Mouse (Mus musculus): ENCODE data around the gene Ccer2. TPM values are rescaled to one million over a fixed set of nuclear protein-coding genes. Genes with fewer than 3 reads are reported as not detected.
A peak's percentile ranks its signal among the peaks of the same experiment; 100 is the strongest.

Gene Ccer2
- polyA plus RNA-seq, 1 experiment from 2014 or later = 0.27 TPM

DNA sequence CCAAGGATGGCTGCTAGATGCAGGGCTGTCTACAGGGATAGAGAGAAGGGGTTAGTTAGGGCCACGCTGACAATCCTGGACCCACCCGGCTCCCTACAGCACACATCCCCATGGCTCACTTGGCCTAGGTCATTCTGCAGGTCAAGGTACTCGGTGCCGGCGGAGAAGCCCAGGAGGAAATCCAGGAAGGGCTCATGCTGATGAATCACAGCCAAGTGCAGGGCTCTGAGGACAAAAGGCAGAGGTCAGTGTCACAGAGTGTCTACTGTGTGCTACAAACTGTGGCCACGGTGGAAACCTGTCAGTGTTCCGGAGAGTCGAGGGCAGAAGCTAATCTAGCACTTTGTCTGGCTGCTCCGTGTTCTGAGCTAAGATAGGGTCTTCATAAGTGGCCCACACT, 5.9 kb downstream of the Ccer2 start:
- Histone ChIP-seq H3K9ac (replicated peaks) (no peak overlapping the region), H3K4me1 (peaks cover 15% of the 10 kb centered on the region), H3K4me2 (replicated peaks) (no peak overlapping the region), H3K27ac (replicated peaks) (no peak overlapping the region), H3K4me3 (no peak overlapping the region), H3K9me3 (no peaks in the 10 kb centered on the region), H3K27me3 (no peaks in the 10 kb centered on the region), H3K36me3 (peaks cover 38% of the 10 kb centered on the region)
- 96% methylated on average over 9 of the region's 9 CpGs for WGBS
- ATAC-seq (replicated peaks) = no peak

DNA sequence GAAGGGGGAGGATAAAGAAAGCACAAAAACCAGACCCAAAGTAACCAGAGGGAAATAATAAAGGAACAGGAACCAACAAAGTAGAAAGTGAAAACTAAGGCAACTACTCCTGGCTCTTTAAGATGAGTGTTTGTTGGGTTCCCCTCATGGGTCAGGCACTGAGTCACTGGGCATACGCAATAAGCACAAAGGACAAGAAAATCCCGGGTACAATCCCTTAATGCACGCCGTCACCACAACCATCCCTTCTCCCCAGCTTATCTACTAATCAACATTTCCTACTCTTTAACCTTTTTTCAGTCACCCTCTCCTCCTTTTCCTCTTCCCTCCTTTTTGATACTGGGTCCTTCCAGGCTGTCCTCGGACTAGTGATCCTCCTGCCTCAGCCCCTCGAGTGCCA, 9.2 kb downstream of the Ccer2 start:
- WGBS = 89% methylated on average over 6 of the region's 6 CpGs
- Histone ChIP-seq H3K4me3 (peak overlapping the region; percentile 61), H3K4me1 (peaks cover 30% of the 10 kb centered on the region), H3K4me2 (replicated peaks) (peak overlapping the region; percentile 57), H3K36me3 (peaks cover 20% of the 10 kb centered on the region), H3K27me3 (no peaks in the 10 kb centered on the region), H3K9me3 (no peaks in the 10 kb centered on the region), H3K27ac (replicated peaks) (no peak overlapping the region), H3K9ac (replicated peaks) (0 out of 2 replicates have a peak overlapping the region, but pooled peaks have one; percentile 3)
- ATAC-seq (replicated peaks) = no peak

DNA sequence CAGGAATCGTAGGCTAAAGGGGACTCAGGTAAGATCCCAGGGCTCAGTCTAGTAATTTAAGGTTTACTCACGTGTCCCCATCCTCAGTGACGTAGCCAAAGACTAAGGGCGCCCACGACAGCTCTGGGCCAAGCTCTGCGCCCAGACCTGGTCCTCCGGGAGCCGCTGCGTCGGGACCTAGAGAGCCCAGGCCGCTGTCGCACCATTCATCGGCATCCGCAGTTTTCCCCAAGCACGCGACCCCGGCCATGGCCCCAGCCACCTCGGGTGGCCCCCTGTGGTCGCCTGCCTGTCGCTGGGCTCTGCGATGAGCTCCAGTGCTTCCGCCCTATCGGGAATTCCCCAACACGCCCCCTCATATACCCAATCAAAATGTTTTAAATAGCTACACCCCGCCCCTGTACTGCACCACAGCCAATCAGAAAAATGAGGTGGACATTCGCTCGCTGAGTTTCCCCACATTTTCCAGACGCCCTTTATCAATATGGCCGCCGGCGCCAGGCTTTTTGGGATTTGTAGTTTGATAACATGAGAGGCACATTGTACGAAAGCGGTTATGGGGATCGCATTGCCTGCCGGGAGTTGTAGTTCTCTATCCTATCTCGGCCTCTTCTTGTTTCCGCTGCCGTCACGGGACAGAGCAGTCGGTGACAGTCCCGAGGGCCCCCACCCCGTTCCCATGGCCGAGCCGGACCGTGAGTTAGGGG, 10.4 kb downstream of the Ccer2 start, which contains the start of gene Sirt2:
Gene Sirt2, plus strand, starts transcription at position 563 of the 707 bp plus-strand sequence.
- Histone ChIP-seq H3K9me3 (no peaks in the 10 kb centered on the region), H3K4me1 (peaks cover 30% of the 10 kb centered on the region), H3K27me3 (no peaks in the 10 kb centered on the region), H3K9ac (replicated peaks) (peak within 1 kb of the TSS; percentile 60), H3K27ac (replicated peaks) (no peak within 1 kb of the TSS), H3K4me2 (replicated peaks) (peak within 1 kb of the TSS; percentile 61), H3K36me3 (peaks cover 10% of the 10 kb centered on the region), H3K4me3 (peak within 1 kb of the TSS; percentile 61)
- ATAC-seq (replicated peaks) = peak; percentile 98
- WGBS = under 1% methylated on average over 45 of the region's 45 CpGs

DNA sequence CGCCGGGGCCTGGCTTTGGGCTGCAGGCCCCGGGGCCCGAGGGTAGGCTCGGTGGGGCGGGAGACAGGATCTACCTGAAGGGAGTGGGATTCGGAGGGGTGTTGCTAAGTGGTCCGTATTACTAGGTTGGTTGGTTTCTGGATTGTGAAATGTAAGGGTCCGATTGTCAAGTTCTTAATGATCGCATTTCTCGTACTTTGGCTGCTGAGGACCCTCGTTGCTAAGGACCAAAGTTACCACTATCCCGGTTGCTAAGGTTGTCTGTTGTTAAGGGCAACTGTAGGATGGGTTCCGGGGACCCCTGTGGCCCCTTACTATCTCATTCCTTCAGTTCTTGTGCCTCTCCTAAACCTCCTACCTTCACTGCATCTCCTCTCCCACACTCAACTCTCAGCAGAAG, 10.9 kb downstream of the Ccer2 start:
- Histone ChIP-seq H3K4me3 (peak overlapping the region; percentile 61), H3K27ac (replicated peaks) (no peak overlapping the region), H3K9ac (replicated peaks) (peak overlapping the region; percentile 57), H3K27me3 (no peaks in the 10 kb centered on the region), H3K4me1 (peaks cover 30% of the 10 kb centered on the region), H3K9me3 (no peaks in the 10 kb centered on the region), H3K36me3 (peaks cover 4% of the 10 kb centered on the region; the same call in 1 of the 2 replicates), H3K4me2 (replicated peaks) (peak overlapping the region; percentile 61)
- 2% methylated on average over 14 of the region's 14 CpGs for WGBS
- ATAC-seq (replicated peaks) = peak; percentile 21

DNA sequence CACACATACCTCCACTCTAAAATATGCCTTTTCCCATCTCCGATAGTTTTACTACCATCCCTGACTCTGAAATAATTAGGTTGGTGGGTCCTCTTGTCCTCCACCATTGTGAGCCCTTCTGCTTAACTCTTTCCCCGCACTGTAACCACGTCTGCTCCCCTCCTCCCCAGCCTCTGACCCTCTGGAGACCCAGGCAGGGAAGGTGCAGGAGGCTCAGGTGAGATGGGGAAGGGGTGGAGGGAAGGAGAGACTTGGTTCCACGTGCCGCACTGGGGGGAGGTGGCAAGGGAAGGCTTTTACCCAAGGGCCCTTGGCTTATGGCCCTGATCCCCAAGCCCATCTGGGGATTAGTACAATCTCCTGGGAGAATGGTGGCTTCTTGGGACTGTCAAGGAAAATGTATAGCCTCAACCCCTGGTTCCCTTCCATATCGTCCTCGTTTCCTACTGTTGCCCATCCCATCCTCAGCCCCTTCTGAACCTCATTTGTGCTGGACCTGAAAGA, 11.5 kb downstream of the Ccer2 start, which contains the start of gene Nfkbib:
Gene Nfkbib, minus strand, starts transcription at position 51 of the 504 bp plus-strand sequence.
- 57% methylated on average over 7 of the region's 7 CpGs for WGBS
- Histone ChIP-seq H3K9me3 (no peaks in the 10 kb centered on the region), H3K9ac (replicated peaks) (peak within 1 kb of the TSS; percentile 60), H3K27me3 (no peaks in the 10 kb centered on the region), H3K36me3 (peaks cover 3% of the 10 kb centered on the region; the same call in 1 of the 2 replicates), H3K4me1 (peaks cover 30% of the 10 kb centered on the region), H3K27ac (replicated peaks) (no peak within 1 kb of the TSS), H3K4me2 (replicated peaks) (peak within 1 kb of the TSS; percentile 61), H3K4me3 (peak within 1 kb of the TSS; percentile 61)
- no peak for ATAC-seq (replicated peaks)

DNA sequence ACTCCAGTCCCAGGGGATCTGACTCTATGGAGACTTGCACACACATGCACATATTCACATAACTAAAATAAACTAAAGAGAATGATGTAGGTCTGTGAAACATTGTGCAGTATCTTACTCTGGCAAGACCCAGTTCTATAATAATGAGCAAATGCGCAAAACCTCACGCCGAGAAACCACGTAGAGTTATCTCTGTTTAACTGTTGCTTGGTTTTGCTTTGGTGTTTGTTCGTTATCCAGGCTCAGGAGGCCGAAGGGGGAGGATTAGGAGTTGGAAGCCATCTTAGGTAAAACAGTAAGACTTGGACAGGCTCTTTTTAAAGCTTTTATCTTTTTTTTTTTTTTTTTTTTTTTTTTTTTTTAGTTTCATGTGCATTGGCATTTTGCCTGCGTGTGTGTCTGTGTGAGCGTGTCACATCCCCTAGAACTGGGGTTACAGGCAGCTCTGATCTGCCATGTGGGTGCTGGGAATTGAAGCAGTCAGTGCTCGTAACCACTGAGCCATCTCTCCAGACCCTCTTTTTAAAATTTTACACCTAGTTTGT, 13.5 kb downstream of the Ccer2 start:
- H3K4me3 ChIP-seq = no peak overlapping the region
- peaks cover 30% of the 10 kb centered on the region for H3K4me1 ChIP-seq
- H3K9ac ChIP-seq (replicated peaks) = no peak overlapping the region
- H3K27ac ChIP-seq (replicated peaks) = no peak overlapping the region
- H3K36me3 ChIP-seq = no peaks in the 10 kb centered on the region
- WGBS = 87% methylated on average over 9 of the region's 9 CpGs
- H3K9me3 ChIP-seq = no peaks in the 10 kb centered on the region
- no peak overlapping the region for H3K4me2 ChIP-seq (replicated peaks)
- H3K27me3 ChIP-seq = no peaks in the 10 kb centered on the region
- no peak for ATAC-seq (replicated peaks)

DNA sequence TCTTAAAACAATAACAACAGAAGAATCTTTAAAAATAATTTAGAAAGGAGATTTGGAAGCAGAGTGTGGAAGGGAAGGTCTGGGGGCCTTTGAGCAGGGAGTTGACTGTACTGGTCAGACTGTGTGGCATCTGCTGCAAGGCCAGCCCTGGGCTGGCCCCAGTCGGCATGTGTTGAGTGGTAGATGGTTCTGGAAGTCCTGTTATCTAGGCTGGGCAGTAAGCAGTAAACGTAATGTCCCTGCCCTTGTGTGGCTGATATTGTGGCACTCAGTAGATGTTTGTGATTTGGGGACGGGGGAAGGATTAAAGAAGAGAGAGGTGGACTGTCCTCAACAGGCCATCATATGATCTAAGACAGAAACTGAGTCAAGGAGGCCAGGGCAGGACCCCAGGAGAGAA, 14.3 kb downstream of the Ccer2 start:
- no peak for ATAC-seq (replicated peaks)
- no peaks in the 10 kb centered on the region for H3K9me3 ChIP-seq
- H3K9ac ChIP-seq (replicated peaks) = no peak overlapping the region
- H3K4me2 ChIP-seq (replicated peaks) = no peak overlapping the region
- H3K4me3 ChIP-seq = no peak overlapping the region
- peaks cover 23% of the 10 kb centered on the region for H3K4me1 ChIP-seq
- no peak overlapping the region for H3K27ac ChIP-seq (replicated peaks)
- no peaks in the 10 kb centered on the region for H3K27me3 ChIP-seq
- 91% methylated on average over 3 of the region's 3 CpGs for WGBS
- H3K36me3 ChIP-seq = no peaks in the 10 kb centered on the region

DNA sequence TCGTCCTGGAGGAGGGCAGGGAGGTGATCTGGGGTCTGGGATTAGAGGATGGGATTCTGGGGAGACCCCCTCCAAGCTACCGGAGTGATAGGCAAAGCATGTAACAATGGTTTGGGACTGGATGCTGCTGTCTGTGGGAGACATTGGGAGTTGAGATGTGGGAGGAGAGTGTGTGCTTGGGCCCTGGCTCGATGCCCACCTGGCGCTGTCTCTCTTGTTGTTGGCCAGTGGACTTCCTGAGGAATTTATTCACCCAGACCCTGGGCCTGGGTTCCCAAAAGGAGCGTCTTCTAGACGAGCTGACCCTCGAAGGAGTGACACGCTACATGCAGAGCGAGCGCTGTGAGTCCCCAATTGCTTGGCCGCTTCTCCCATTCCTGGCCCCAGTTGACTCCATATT, 15.9 kb downstream of the Ccer2 start:
- H3K9me3 ChIP-seq = no peaks in the 10 kb centered on the region
- 90% methylated on average over 11 of the region's 11 CpGs for WGBS
- H3K27me3 ChIP-seq = no peaks in the 10 kb centered on the region
- H3K9ac ChIP-seq (replicated peaks) = no peak overlapping the region
- H3K4me3 ChIP-seq = no peak overlapping the region
- no peak overlapping the region for H3K4me2 ChIP-seq (replicated peaks)
- peaks cover 15% of the 10 kb centered on the region for H3K4me1 ChIP-seq
- no peak for ATAC-seq (replicated peaks)
- H3K36me3 ChIP-seq = 0 out of 2 replicates have a peak, but pooled peaks cover 5% of the 10 kb centered on the region
- H3K27ac ChIP-seq (replicated peaks) = no peak overlapping the region

DNA sequence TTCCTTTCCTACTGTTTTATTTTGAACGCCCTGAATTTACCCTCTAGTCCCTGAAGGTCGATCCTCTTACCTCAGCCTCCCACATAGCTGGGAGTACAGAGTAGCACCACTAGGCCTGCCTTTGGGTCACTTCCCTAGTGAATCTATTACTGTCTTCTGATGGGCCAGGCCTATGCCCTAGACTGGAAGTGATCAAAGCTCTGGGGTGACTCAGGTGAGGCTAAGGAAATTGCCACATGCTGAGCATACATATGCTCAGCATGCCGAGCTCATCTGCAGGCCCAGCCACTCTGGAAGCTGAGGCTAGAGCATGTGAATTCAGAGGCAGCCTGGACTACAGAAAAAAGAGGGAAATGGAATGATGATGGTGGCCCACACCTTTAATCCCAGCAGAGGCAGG, 17.2 kb downstream of the Ccer2 start:
- Histone ChIP-seq H3K4me3 (no peak overlapping the region), H3K4me2 (replicated peaks) (no peak overlapping the region), H3K4me1 (peaks cover 3% of the 10 kb centered on the region), H3K36me3 (0 out of 2 replicates have a peak, but pooled peaks cover 8% of the 10 kb centered on the region), H3K9me3 (no peaks in the 10 kb centered on the region), H3K27me3 (no peaks in the 10 kb centered on the region), H3K27ac (replicated peaks) (no peak overlapping the region), H3K9ac (replicated peaks) (no peak overlapping the region)
- no peak for ATAC-seq (replicated peaks)
- 71% methylated on average over 3 of the region's 3 CpGs for WGBS

DNA sequence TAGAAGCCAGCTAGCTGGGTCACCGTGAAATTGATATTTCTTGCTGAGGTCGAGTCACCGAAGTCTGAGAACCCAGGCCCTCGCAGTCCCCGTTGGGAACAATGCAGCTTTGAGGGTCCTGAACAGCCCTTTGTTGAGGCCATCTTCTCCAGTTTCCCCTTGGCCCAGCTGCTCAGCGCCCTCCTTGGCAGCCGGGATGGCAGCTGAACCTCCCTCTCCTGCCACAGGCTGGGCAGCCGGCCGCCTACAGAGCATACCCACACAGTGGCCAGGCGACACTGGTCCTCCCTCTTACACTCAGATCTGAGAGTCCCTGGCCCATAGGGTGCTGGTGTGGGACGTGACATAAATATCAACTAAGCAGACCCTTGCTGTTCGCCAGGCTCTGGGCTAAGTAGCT, 18.2 kb downstream of the Ccer2 start:
- Histone ChIP-seq H3K27me3 (no peaks in the 10 kb centered on the region), H3K4me2 (replicated peaks) (no peak overlapping the region), H3K4me1 (no peaks in the 10 kb centered on the region), H3K4me3 (no peak overlapping the region), H3K9ac (replicated peaks) (no peak overlapping the region), H3K9me3 (no peaks in the 10 kb centered on the region), H3K36me3 (0 out of 2 replicates have a peak, but pooled peaks cover 10% of the 10 kb centered on the region), H3K27ac (replicated peaks) (no peak overlapping the region)
- no peak for ATAC-seq (replicated peaks)
- 74% methylated on average over 12 of the region's 12 CpGs for WGBS

DNA sequence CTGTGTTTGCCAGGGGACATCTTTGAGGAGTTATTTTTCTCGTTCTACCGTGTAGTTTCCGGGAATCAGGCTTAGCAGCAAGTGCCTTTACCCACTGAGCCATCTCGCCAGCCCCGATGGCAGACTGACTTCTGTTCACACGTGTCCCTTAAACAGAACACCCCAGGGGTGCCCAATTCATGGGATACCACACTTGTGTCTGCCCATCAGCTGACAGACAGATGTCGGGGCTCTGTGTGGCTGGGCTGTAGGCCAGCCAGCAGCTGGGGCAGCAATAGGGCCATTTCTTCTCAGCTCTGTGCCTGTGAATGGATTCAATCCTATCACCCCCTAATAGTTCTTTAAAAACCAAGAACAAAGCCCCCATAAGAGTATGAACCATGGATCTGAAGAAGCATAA, 19.2 kb downstream of the Ccer2 start:
- 81% methylated on average over 7 of the region's 7 CpGs for WGBS

DNA sequence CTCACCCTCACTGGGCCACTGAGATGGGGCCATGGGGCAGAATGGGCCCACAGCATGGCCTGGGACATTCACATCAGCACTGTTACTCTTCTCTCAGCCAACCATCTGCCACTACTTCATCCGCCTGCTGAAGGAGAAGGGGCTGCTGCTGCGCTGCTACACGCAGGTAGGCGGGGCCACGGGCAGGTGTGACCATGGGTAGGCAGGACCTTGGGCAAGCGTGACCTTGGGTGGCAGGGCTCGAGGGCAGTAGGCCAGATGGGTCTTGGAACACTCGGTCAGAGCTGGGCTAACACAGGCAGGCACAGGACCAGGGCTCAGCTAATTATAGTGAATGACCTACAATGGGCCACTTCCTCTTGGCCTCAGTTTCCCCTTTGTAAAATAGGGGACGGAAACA, 22.9 kb downstream of the Ccer2 start:
- no peaks in the 10 kb centered on the region for H3K9me3 ChIP-seq
- H3K4me2 ChIP-seq (replicated peaks) = no peak overlapping the region
- H3K36me3 ChIP-seq = peaks cover 22% of the 10 kb centered on the region; the same call in 1 of the 2 replicates
- H3K27me3 ChIP-seq = no peaks in the 10 kb centered on the region
- H3K27ac ChIP-seq (replicated peaks) = no peak overlapping the region
- WGBS = 88% methylated on average over 9 of the region's 9 CpGs
- H3K9ac ChIP-seq (replicated peaks) = no peak overlapping the region
- no peak for ATAC-seq (replicated peaks)
- no peak overlapping the region for H3K4me3 ChIP-seq
- peaks cover 4% of the 10 kb centered on the region for H3K4me1 ChIP-seq

More for the DNA sequence above, 19.2 kb downstream of the Ccer2 start:
- H3K4me3 ChIP-seq = no peak overlapping the region
- no peak overlapping the region for H3K9ac ChIP-seq (replicated peaks)
- no peak for ATAC-seq (replicated peaks)
- no peak overlapping the region for H3K4me2 ChIP-seq (replicated peaks)
- no peaks in the 10 kb centered on the region for H3K9me3 ChIP-seq
- H3K4me1 ChIP-seq = peaks cover 1% of the 10 kb centered on the region
- H3K36me3 ChIP-seq = 0 out of 2 replicates have a peak, but pooled peaks cover 10% of the 10 kb centered on the region
- H3K27me3 ChIP-seq = no peaks in the 10 kb centered on the region
- H3K27ac ChIP-seq (replicated peaks) = no peak overlapping the region

Data from forebrain, embryonic 15.5 days (tissue).